Mouse (Mus musculus) thymus, adult 2 months (tissue): ENCODE results near the gene Ptprs.

ENCODE experiments used
- CTCF ChIP-seq: fragments of 200-500 bp; IDR thresholded peaks from 2 replicates; pipeline ENCODE4 v1.5.1; 2012; ENCODE audit warnings: mild to moderate bottlenecking, control low read depth, low read length, moderate library complexity, borderline replicate concordance; ENCODE audit not compliant: control insufficient read depth, poor library complexity, insufficient read depth; ENCODE audit errors: extremely low read depth
- POLR2A ChIP-seq: fragments of 200-500 bp; IDR thresholded peaks from 2 replicates; pipeline ENCODE4 v1.6.1; 2012; ENCODE audit warnings: mild to moderate bottlenecking, low read length, control low read depth, moderate library complexity; ENCODE audit not compliant: control insufficient read depth, poor library complexity, insufficient read depth; ENCODE audit errors: extremely low read depth

DNA sequence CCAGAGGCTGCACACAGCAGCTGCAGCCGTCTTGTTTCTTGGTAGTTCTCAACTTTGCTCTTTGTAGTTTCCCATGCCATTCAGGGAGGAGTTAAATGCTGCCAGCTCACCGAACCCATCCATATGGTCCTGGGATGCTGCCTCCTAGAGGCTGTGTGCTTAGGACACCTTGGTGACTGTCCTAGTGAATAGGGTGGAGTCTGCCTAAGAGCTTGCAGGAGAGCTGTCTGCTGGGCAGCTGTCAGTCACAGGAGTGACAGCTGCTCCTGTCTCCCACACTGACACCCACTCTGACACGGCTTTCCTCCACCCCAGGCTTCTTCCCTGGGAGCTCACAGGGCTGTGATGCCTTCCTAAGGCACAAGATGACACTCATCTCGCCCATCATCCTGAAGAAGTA, 104.2 kb downstream of the Ptprs start:
- no peak for TF ChIP-seq CTCF
- TF ChIP-seq POLR2A, result no peak
